Mouse (Mus musculus): ENCODE results near the gene Rnd1. TPM values are rescaled to one million over a fixed set of nuclear protein-coding genes. Genes with fewer than 3 reads are reported as not detected.

The Rnd1 gene
- polyA plus RNA-seq, 1 experiment from 2014 or later: 6.0 TPM

GRCm38 (mm10) chr15:98614551-98614950 is 62.7 kb downstream of the Rnd1 start:
- ATAC-seq (ENCODE audit: low FRiP score): no peak
- H3K27ac ChIP-seq: peak overlapping the region; percentile 64
- 38% methylated on average over 9 of the region's 9 CpGs for WGBS

More at GRCm38 (mm10) chr15:98614551-98614950, 62.7 kb downstream of the Rnd1 start:
- H3K9ac ChIP-seq: no peak overlapping the region
- H3K4me1 ChIP-seq (replicated peaks; ENCODE audit: control insufficient read depth, insufficient read depth, low read length): no peaks in the 10 kb centered on the region
- DNase-seq (ENCODE audit: low spot score): no peak
- H3K9me3 ChIP-seq (ENCODE audit: control insufficient read depth, low read length): no peaks in the 10 kb centered on the region
- H3K27me3 ChIP-seq (ENCODE audit: control insufficient read depth, insufficient read depth, low read length): no peaks in the 10 kb centered on the region
- H3K4me2 ChIP-seq (replicated peaks): no peak overlapping the region; the same call in 1 of the 2 replicates
- H3K4me3 ChIP-seq (replicated peaks; ENCODE audit: low read length): no peak overlapping the region
- H3K36me3 ChIP-seq (replicated peaks; ENCODE audit: control insufficient read depth, insufficient read depth): no peaks in the 10 kb centered on the region

Other genes with a start within 250 kb of the Rnd1 start
- not detected in 2 replicates for gene Olfr282, start 246.2 kb downstream of the Rnd1 start, polyA plus RNA-seq (2014; fragmentation: Nextera tagmentation; extraction: Ambion mirVana)
- not detected in 2 replicates for gene Olfr281, start 224.9 kb downstream of the Rnd1 start, polyA plus RNA-seq (2014; fragmentation: Nextera tagmentation; extraction: Ambion mirVana)
- gene OR5BS1P, start 207.6 kb downstream of the Rnd1 start, polyA plus RNA-seq (2014; fragmentation: Nextera tagmentation; extraction: Ambion mirVana): not detected in 2 replicates
- not detected in 2 replicates for gene Lalba, start 194.7 kb downstream of the Rnd1 start, polyA plus RNA-seq (2014; fragmentation: Nextera tagmentation; extraction: Ambion mirVana)
- not detected in 2 replicates for gene Olfr279, start 185.1 kb downstream of the Rnd1 start, polyA plus RNA-seq (2014; fragmentation: Nextera tagmentation; extraction: Ambion mirVana)
- 99.5 and 100 TPM in 2 replicates for gene Kansl2, start 143.2 kb downstream of the Rnd1 start, polyA plus RNA-seq (2014; fragmentation: Nextera tagmentation; extraction: Ambion mirVana)
- gene Ccnt1, start 106.5 kb downstream of the Rnd1 start, polyA plus RNA-seq (2014; fragmentation: Nextera tagmentation; extraction: Ambion mirVana): 59.8 and 65.1 TPM in 2 replicates
- gene 4930415O20Rik, start 106.5 kb downstream of the Rnd1 start, polyA plus RNA-seq (2014; fragmentation: Nextera tagmentation; extraction: Ambion mirVana): not detected in 2 replicates
- 8.4 and 11.0 TPM in 2 replicates for gene Adcy6, start 67.4 kb downstream of the Rnd1 start, polyA plus RNA-seq (2014; fragmentation: Nextera tagmentation; extraction: Ambion mirVana)
- gene Cacnb3, start 46.6 kb downstream of the Rnd1 start, polyA plus RNA-seq (2014; fragmentation: Nextera tagmentation; extraction: Ambion mirVana): 98.3 and 101 TPM in 2 replicates
- 22.5 and 24.2 TPM in 2 replicates for gene Ddx23, start 14.6 kb downstream of the Rnd1 start, polyA plus RNA-seq (2014; fragmentation: Nextera tagmentation; extraction: Ambion mirVana)
- 5.6 and 6.6 TPM in 2 replicates for gene Ccdc65, start 30.7 kb upstream of the Rnd1 start, polyA plus RNA-seq (2014; fragmentation: Nextera tagmentation; extraction: Ambion mirVana)
- 6.4 and 7.2 TPM in 2 replicates for gene Fkbp11, start 50.7 kb upstream of the Rnd1 start, polyA plus RNA-seq (2014; fragmentation: Nextera tagmentation; extraction: Ambion mirVana)
- gene Arf3, start 85.8 kb upstream of the Rnd1 start, polyA plus RNA-seq (2014; fragmentation: Nextera tagmentation; extraction: Ambion mirVana): 77.2 and 84.7 TPM in 2 replicates
- not detected in 2 replicates for gene Wnt10b, start 100.7 kb upstream of the Rnd1 start, polyA plus RNA-seq (2014; fragmentation: Nextera tagmentation; extraction: Ambion mirVana)
- 1.9 and 2.1 TPM in 2 replicates for gene Wnt1, start 112.4 kb upstream of the Rnd1 start, polyA plus RNA-seq (2014; fragmentation: Nextera tagmentation; extraction: Ambion mirVana)
- gene Ddn, start 132.0 kb upstream of the Rnd1 start, polyA plus RNA-seq (2014; fragmentation: Nextera tagmentation; extraction: Ambion mirVana): 0.59 and 0.64 TPM in 2 replicates
- 59.0 and 65.3 TPM in 2 replicates for gene Prkag1, start 154.1 kb upstream of the Rnd1 start, polyA plus RNA-seq (2014; fragmentation: Nextera tagmentation; extraction: Ambion mirVana)
- 12.9 and 14.9 TPM in 2 replicates for gene Kmt2d, start 193.7 kb upstream of the Rnd1 start, polyA plus RNA-seq (2014; fragmentation: Nextera tagmentation; extraction: Ambion mirVana)
- gene Rhebl1, start 217.1 kb upstream of the Rnd1 start, polyA plus RNA-seq (2014; fragmentation: Nextera tagmentation; extraction: Ambion mirVana): 19.4 and 19.8 TPM in 2 replicates
- 1.1 and 1.4 TPM in 2 replicates for gene Dhh, start 221.1 kb upstream of the Rnd1 start, polyA plus RNA-seq (2014; fragmentation: Nextera tagmentation; extraction: Ambion mirVana)
- 6.4 and 8.1 TPM in 2 replicates for gene Lmbr1l, start 240.8 kb upstream of the Rnd1 start, polyA plus RNA-seq (2014; fragmentation: Nextera tagmentation; extraction: Ambion mirVana)